Mouse (Mus musculus): ENCODE results near the gene Platr25. TPM values are rescaled to one million over a fixed set of nuclear protein-coding genes. Genes with fewer than 3 reads are reported as not detected.
"Not testable (repeated sequence)": the region's sequence is repeated elsewhere in the genome, so short reads cannot be mapped to it uniquely, and the experiment has no call there.

Platr25 gene
- 34.6 and 36.7 TPM in 2 replicates for polyA plus RNA-seq (2014; fragmentation: Nextera tagmentation; extraction: Ambion mirVana)

DNA sequence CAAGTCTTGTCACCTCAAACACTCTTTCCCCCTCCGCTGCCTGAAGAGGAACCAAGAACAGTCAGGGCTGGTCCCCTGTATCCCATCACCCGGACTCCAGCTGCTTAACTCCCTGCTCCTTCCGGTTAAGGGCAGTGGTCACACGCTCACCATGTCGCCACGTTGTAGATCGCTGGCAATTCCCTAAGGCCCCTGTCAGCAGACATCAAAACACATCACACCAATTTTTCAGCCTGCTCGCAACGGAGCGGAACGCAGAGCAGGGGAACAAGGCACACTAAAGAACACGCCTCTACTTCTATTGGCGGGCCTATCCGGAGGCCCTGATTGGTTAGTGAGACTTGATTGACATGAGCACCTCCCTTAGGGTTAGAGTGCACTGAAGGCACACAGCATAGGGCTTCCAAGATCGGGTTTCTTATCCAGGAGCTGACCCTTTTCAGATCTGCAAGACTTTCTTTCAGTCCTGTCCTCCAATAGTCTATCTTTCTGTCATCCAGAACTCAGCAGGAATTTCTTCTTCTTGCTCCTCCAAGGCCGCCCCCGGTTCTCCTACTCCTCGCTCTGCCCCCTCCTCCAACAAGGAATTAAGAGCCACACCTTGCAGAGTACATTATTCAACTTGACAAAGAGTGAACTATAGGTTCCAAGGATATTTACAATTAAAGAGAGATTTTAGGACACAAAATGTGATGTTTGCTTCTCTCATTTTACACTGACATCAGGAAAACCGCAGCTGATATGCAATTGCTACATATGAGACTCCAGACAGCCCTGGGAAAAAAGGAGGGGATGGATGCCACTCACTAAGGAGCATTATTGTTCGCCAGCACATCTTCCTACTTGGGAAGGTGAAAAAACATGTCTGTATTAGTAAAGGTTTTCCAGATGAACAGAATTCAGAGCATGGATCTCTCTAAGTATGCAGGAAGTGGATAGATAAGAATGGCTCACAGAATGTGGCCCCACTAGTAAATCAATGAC, at the start of gene Platr25:
Gene Platr25, minus strand, starts transcription at position 278 of the 984 bp plus-strand sequence.
- not testable (repeated sequence) for H3K27me3 ChIP-seq (ENCODE audit: control insufficient read depth, insufficient read depth, low read length); H3K4me1 ChIP-seq (ENCODE audit: control insufficient read depth, insufficient read depth, low read length); H3K9me3 ChIP-seq (ENCODE audit: control insufficient read depth, low read length); H3K27ac ChIP-seq (ENCODE audit: low read depth, low read length); H3K36me3 ChIP-seq (ENCODE audit: control insufficient read depth, insufficient read depth, low read length)
- Histone ChIP-seq H3K4me3 (ENCODE audit: low read depth, low read length) (peak within 1 kb of the TSS; percentile 44), H3K4me2 (ENCODE audit: low read depth) (peak within 1 kb of the TSS; percentile 41), H3K9ac (ENCODE audit: low read length) (peak within 1 kb of the TSS; percentile 44)
- ATAC-seq (ENCODE audit: insufficient read depth, low FRiP score, low TSS enrichment) (peak; percentile 90), DNase-seq (ENCODE audit: low spot score) (peak; percentile 79)
- 11% methylated on average over 20 of the region's 20 CpGs for WGBS

DNA sequence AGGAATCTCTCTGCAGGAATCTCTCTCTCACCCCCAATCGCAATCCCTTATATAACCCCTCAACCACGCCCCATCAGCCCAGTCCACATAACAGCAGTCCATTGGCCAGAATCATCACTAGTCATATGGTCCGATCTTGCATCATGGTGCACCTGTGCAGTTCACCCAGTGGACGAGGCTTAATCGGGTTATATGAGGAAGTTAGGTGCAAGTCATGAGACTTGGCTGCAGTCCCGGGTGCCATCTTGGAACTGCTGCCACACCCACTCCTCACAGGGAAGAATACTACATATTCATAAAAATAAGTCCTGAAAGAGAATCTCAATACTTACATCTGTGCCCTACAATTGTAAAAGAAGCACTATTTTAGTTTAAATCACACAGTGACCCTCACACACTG, 47.5 kb upstream of the Platr25 start:
- H3K27ac ChIP-seq (ENCODE audit: low read depth, low read length); H3K4me3 ChIP-seq (ENCODE audit: low read depth, low read length); H3K9me3 ChIP-seq (ENCODE audit: control insufficient read depth, low read length); DNase-seq (ENCODE audit: low spot score); H3K4me1 ChIP-seq (ENCODE audit: control insufficient read depth, insufficient read depth, low read length); ATAC-seq (ENCODE audit: insufficient read depth, low FRiP score, low TSS enrichment); H3K4me2 ChIP-seq (ENCODE audit: low read depth); H3K27me3 ChIP-seq (ENCODE audit: control insufficient read depth, insufficient read depth, low read length); H3K9ac ChIP-seq (ENCODE audit: low read length); H3K36me3 ChIP-seq (ENCODE audit: control insufficient read depth, insufficient read depth, low read length): not testable (repeated sequence)
- 93% methylated on average over 6 of the region's 6 CpGs for WGBS

DNA sequence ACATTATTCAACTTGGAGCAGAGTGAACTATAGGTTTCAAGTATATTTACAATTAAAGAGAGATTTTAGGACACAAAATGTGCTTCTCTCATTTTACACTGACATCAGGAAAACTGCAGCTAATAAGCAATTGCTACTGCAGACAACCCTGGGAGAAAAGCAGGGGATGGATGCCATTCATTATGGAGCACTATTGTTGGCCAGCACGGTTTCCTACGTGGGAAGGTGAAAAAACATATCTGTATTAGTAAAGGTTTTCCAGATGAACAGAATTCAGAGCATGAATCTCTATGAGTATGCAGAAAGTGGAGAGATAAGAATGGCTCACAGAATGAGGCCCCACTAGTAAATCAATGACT, 25.6 kb upstream of the Platr25 start:
- H3K4me2 ChIP-seq (ENCODE audit: low read depth): peak overlapping the region; percentile 30
- H3K36me3 ChIP-seq (ENCODE audit: control insufficient read depth, insufficient read depth, low read length); H3K4me1 ChIP-seq (ENCODE audit: control insufficient read depth, insufficient read depth, low read length); H3K27ac ChIP-seq (ENCODE audit: low read depth, low read length); ATAC-seq (ENCODE audit: insufficient read depth, low FRiP score, low TSS enrichment); H3K9me3 ChIP-seq (ENCODE audit: control insufficient read depth, low read length); DNase-seq (ENCODE audit: low spot score); H3K27me3 ChIP-seq (ENCODE audit: control insufficient read depth, insufficient read depth, low read length): not testable (repeated sequence)
- peak overlapping the region; percentile 46 for H3K4me3 ChIP-seq (ENCODE audit: low read depth, low read length)
- WGBS: 61% methylated on average over 2 of the region's 2 CpGs
- peak overlapping the region; percentile 47 for H3K9ac ChIP-seq (ENCODE audit: low read length)

DNA sequence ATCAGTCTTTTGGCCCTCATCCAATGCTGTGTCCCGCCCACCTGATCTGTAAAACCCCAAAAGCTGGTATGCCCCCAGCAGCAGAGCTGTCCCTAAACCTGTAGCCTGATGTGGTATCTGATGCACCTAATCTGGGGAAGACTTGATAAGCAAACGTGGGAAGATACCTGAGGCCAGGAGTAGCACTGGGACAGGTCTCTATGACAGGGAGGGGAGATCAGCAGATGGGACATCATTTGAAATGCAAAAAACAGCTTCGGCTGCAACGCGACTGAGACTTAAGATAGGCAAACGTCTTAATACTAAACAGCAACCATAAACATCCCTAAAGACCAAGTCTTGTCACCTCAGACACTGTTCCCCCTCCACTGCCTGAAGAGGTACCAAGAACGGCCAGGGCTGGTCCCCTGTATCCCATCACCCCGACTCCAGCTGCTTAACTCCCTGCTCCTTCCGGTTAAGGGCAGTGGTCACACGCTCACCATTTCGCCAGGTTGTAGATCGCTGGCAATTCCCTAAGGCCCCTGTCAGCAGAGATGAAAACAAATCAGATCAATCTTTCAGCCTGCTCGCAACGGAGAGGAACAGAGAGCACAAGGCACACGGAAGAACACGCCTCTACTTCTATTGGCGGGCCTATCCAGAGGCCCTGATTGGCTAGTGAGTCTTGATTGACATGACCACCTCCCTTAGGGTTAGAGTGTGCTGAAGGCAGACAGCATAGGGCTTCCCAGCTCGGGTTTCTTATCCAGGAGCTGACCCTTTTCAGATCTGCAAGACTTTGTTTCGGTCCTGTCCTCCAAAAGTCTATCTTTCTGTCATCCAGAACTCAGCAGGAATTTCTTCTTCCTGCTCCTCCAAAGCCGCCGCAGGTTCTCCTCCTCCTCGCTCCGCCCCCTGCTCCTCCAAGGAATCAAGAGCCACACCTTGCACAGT, 25.0 kb upstream of the Platr25 start, which contains the start of gene Gm5141:
Gene Gm5141, minus strand, starts transcription at position 610 of the 936 bp plus-strand sequence.
- H3K27ac ChIP-seq (ENCODE audit: low read depth, low read length): not testable (repeated sequence)

GRCm38 (mm10) chr13:62763806-62764205, 3.3 kb upstream of the Platr25 start:
- H3K9me3 ChIP-seq (ENCODE audit: control insufficient read depth, low read length); H3K27ac ChIP-seq (ENCODE audit: low read depth, low read length); H3K4me1 ChIP-seq (ENCODE audit: control insufficient read depth, insufficient read depth, low read length); H3K4me2 ChIP-seq (ENCODE audit: low read depth); DNase-seq (ENCODE audit: low spot score); ATAC-seq (ENCODE audit: insufficient read depth, low FRiP score, low TSS enrichment); H3K9ac ChIP-seq (ENCODE audit: low read length); H3K36me3 ChIP-seq (ENCODE audit: control insufficient read depth, insufficient read depth, low read length); H3K27me3 ChIP-seq (ENCODE audit: control insufficient read depth, insufficient read depth, low read length); H3K4me3 ChIP-seq (ENCODE audit: low read depth, low read length): not testable (repeated sequence)
- 65% methylated on average over 2 of the region's 2 CpGs for WGBS

More for the DNA sequence above, 25.0 kb upstream of the Platr25 start, which contains the start of gene Gm5141:
- DNase-seq (ENCODE audit: low spot score): peak; percentile 57
- H3K4me1 ChIP-seq (ENCODE audit: control insufficient read depth, insufficient read depth, low read length); H3K36me3 ChIP-seq (ENCODE audit: control insufficient read depth, insufficient read depth, low read length); H3K27me3 ChIP-seq (ENCODE audit: control insufficient read depth, insufficient read depth, low read length); H3K9me3 ChIP-seq (ENCODE audit: control insufficient read depth, low read length): not testable (repeated sequence)
- 8% methylated on average over 18 of the region's 23 CpGs for WGBS
- ATAC-seq (ENCODE audit: insufficient read depth, low FRiP score, low TSS enrichment): peak; percentile 100
- peak within 1 kb of the TSS; percentile 61 for H3K9ac ChIP-seq (ENCODE audit: low read length)
- H3K4me2 ChIP-seq (ENCODE audit: low read depth): peak within 1 kb of the TSS; percentile 64
- peak within 1 kb of the TSS; percentile 46 for H3K4me3 ChIP-seq (ENCODE audit: low read depth, low read length)

DNA sequence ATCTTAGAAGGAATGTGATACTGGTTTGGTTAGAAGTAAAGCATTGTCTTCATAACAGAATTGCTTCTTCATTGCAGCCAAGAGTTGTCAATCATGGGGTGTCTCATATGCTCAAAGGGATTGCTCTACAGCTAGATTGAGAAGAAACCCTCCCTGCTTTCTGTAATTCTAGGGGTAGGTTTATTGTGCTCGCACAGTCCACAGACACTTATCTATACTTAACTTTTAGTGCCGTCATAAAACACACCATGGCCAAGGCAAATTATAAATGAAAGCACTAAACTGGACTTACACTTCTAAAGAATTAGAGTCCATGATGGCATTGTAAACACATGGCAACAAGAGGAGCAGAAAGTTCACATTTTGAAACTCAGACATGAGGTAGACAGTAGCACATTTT, 27.2 kb downstream of the Platr25 start:
- Histone ChIP-seq H3K4me2 (ENCODE audit: low read depth) (no peak overlapping the region), H3K27me3 (ENCODE audit: control insufficient read depth, insufficient read depth, low read length) (no peaks in the 10 kb centered on the region), H3K27ac (ENCODE audit: low read depth, low read length) (no peak overlapping the region), H3K9me3 (ENCODE audit: control insufficient read depth, low read length) (no peaks in the 10 kb centered on the region), H3K4me3 (ENCODE audit: low read depth, low read length) (no peak overlapping the region), H3K36me3 (ENCODE audit: control insufficient read depth, insufficient read depth, low read length) (no peaks in the 10 kb centered on the region), H3K9ac (ENCODE audit: low read length) (no peak overlapping the region), H3K4me1 (ENCODE audit: control insufficient read depth, insufficient read depth, low read length) (no peaks in the 10 kb centered on the region)
- 86% methylated on average over 2 of the region's 2 CpGs for WGBS
- no peak for DNase-seq (ENCODE audit: low spot score)
- no peak for ATAC-seq (ENCODE audit: insufficient read depth, low FRiP score, low TSS enrichment)

- H3K9me3 ChIP-seq (ENCODE audit: control insufficient read depth, low read length); ATAC-seq (ENCODE audit: insufficient read depth, low FRiP score, low TSS enrichment); H3K4me1 ChIP-seq (ENCODE audit: control insufficient read depth, insufficient read depth, low read length); H3K4me2 ChIP-seq (ENCODE audit: low read depth); H3K9ac ChIP-seq (ENCODE audit: low read length); DNase-seq (ENCODE audit: low spot score); H3K36me3 ChIP-seq (ENCODE audit: control insufficient read depth, insufficient read depth, low read length); H3K27ac ChIP-seq (ENCODE audit: low read depth, low read length); H3K27me3 ChIP-seq (ENCODE audit: control insufficient read depth, insufficient read depth, low read length); H3K4me3 ChIP-seq (ENCODE audit: low read depth, low read length): not testable (repeated sequence)
- WGBS: 86% methylated on average over 8 of the region's 8 CpGs
Observed at GRCm38 (mm10) chr13:62712611-62713010, 47.9 kb downstream of the Platr25 start.

DNA sequence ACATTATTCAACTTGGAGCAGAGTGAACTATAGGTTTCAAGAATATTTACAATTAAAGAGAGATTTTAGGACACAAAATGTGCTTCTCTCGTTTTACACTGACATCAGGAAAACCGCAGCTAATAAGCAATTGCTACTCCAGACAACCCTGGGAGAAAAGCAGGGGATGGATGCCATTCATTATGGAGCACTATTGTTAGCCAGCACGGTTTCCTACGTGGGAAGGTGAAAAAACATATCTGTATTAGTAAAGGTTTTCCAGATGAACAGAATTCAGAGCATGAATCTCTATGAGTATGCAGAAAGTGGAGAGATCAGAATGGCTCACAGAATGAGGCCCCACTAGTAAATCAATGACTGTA, 75.2 kb downstream of the Platr25 start:
- not testable (repeated sequence) for H3K9ac ChIP-seq (ENCODE audit: low read length)

More for the DNA sequence above, 75.2 kb downstream of the Platr25 start:
- not testable (repeated sequence) for H3K9me3 ChIP-seq (ENCODE audit: control insufficient read depth, low read length); H3K4me1 ChIP-seq (ENCODE audit: control insufficient read depth, insufficient read depth, low read length); H3K27me3 ChIP-seq (ENCODE audit: control insufficient read depth, insufficient read depth, low read length); DNase-seq (ENCODE audit: low spot score); H3K27ac ChIP-seq (ENCODE audit: low read depth, low read length); H3K36me3 ChIP-seq (ENCODE audit: control insufficient read depth, insufficient read depth, low read length)
- WGBS: 23% methylated on average over 4 of the region's 4 CpGs
- H3K4me2 ChIP-seq (ENCODE audit: low read depth): peak overlapping the region; percentile 26; the same call in 1 of the 2 replicates
- peak overlapping the region; percentile 37 for H3K4me3 ChIP-seq (ENCODE audit: low read depth, low read length)
- 0 out of 2 replicates have a peak, but pooled peaks have one; percentile 14 for ATAC-seq (ENCODE audit: insufficient read depth, low FRiP score, low TSS enrichment)
